Mouse (Mus musculus) heart, postnatal 10 days (tissue): ENCODE measurements at regions not wholly inside any gene's neighbourhood (a gene's known extent, or its start where the extent isn't known, plus 50 kb on each side); places are given as distances from the start of the nearest gene placed in this dataset.

Source experiments
- DNase-seq, 2 experiments: peaks; one replicate each; pipeline ENCODE4 v3.0.0; 2021
- intact Hi-C: fragments of 180-260 bp; cut with DNase I; formaldehyde crosslinking; loops from one replicate; pipeline ENCODE4 v1.15.1; 2025

DNA sequence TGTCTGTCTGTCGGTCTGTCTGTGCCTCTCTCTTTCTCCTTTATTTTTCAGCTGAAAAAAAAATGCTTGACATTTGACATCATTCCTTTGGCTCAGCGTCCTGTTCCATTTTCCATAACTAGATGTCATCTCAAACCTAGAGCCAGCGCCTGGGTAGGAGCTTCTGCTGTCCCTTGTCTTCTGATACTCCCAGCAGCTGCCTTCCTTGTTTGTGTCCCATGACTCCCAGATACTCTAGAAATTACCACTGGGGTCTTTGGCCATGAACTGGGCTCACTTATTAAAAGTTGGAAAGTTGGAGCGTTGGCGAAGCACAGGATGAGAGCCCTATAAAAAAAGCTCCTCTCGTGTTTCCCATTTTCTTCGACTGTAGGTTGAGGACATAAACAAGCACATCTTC is 260.4 kb downstream of the Foxo1 start:
- intact Hi-C loops, result no loop called here

DNA sequence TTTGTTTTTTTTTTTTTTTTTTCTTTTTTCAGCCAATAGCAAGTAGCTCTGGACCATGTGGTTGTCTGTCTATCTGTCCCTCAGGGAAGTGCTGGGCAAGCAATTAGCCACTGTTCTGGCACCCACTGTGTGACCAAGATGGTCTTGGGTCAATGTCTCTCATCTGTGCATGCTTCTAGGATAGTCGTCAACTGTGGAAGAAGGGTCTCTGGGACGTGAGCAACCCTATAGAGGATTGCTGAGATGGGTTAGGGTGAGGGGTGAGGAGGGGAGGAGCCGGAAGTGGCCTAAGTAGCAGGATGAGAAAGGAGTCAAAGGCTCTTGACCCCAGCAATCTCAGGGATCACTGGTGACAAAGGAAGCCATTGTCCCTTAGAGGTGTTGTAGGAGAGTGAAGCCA is 259.6 kb downstream of the Foxo1 start:
- no peak for DNase-seq
- intact Hi-C loops, result no loop called here

More for the DNA sequence above, 260.4 kb downstream of the Foxo1 start:
- DNase-seq, result peak in 1 of 2 experiments; percentile 13

DNA sequence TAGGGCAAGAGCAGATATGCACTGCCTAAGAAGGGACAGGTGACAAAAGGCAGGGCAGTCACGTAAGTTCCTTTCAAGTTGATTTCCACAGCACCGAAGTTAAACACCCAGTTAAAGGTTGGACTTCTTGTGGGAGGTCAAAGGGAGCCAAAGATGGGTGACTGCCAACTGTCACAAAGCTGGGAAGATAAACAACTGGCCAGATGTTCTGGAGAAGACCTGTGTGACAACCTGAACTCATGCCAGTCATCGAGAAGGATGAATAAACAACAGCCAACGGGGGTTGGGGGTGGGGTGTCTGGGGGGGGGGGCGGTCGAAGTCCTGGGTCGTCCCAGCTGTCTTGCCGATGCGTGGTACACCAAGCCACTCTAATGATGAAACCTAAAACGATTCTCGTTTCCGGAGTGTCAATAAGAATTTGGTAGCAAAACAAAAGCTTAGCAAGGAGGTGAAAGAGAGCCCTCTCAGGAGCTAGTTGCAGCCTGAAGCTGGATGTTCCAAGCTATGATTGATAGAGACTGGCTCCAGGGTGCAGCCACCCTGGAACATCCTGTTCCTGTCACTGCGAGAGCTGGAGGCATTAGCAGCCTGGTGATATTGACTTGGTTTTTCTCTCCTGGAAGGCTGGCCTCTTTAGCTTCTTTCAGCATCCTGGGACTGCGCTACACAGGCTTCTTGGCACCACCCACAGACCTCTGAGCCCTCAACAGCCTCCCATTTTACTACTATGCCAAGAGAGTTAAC is 259.0 kb downstream of the Foxo1 start:
- intact Hi-C loops, result no loop called here
- no peak for DNase-seq

GRCm38 (mm10) chr3:52522886-52523285 is 254.8 kb downstream of the Foxo1 start:
- intact Hi-C loops, result no loop called here
- DNase-seq, result peak in 1 of 2 experiments; percentile 14

DNA sequence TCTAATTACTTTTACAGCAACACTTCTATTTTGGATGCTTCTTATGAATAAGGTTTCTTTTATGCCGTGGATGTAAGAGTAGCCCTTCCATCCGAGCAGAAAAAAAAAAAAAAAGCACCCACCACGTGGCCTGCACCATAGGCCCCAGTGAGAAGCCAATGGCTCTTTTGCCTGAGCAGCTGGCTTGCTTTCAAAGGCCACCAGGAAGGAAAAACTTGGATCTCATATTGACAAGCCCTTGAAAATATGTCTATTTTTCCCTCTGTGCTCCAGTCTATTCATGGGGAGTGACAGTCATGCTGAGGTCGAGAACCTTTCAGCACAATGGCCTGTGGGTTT is 252.4 kb downstream of the Foxo1 start:
- intact Hi-C loops, result no loop called here

GRCm38 (mm10) chr3:52519910-52520608 is 251.9 kb downstream of the Foxo1 start:
- DNase-seq, result peak in 1 of 2 experiments; percentile 15
- intact Hi-C loops, result no loop called here

More for the DNA sequence above, 252.4 kb downstream of the Foxo1 start:
- no peak for DNase-seq

GRCm38 (mm10) chr3:52517808-52518207 is 249.7 kb downstream of the Foxo1 start:
- intact Hi-C loops, result no loop called here
- no peak for DNase-seq

DNA sequence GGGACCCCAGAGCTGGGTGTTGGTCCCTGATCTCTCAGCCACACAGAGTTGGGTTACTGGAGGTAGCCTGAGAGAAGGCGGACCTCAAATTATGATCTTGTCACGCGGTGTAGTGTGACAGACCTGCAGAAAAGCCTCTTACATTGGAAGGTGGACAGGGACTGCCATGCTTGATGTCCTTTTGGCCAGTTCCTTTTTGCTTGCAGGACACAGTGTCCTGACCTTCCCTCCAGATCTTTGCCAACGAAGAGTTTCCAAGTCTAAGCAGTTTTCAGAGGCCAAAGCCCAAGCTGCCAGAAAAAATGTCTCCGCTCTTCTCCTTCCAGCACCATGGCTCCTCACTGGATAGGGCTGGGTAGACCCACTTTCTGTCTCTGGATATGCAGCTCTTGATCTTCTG is 248.6 kb downstream of the Foxo1 start:
- no peak for DNase-seq
- intact Hi-C loops, result no loop called here

DNA sequence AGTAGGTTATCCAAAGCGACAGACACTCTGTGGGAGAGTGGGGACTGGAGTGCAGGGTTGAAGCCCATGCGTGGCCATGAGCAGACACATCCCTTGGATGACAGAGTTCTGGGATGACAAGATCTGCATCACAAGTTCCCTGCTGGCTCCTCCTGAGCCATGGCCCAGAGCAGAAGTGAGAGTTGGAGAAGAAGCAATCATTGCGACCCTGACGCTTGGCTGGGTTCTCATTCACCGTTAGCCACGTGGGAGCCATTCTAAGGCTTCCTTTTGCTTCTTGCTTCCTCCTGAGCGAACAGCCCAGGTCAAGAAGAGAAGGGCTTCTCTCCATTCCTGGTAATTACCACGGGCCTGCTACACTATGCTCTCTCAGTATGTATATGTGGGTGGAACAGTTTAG is 244.6 kb downstream of the Foxo1 start:
- DNase-seq, result no peak
- intact Hi-C loops, result no loop called here

- intact Hi-C loops, result no loop called here
- no peak for DNase-seq
These were observed 243.4 kb downstream of the Foxo1 start for GRCm38 (mm10) chr3:52511549-52511948.

DNA sequence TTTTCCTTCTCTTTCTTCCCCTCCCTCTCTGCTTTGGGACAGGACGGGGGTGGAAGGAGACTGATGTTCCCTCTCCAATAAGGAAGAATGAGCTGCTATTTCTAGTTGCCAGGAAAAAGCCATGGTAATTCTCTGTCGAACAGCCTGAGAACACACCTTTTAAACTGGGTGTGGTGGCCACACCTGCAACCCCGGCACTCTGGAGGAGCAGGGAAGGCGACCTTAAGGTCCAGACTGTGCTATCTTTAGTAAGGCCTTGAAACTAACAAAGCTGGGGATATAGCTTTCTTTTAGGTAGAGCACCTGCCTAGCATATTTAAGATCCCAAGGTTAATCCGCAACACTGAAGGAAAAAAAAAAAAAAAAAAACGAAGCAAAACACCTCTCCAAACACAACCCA is 242.7 kb downstream of the Foxo1 start:
- no peak for DNase-seq
- intact Hi-C loops, result no loop called here

DNA sequence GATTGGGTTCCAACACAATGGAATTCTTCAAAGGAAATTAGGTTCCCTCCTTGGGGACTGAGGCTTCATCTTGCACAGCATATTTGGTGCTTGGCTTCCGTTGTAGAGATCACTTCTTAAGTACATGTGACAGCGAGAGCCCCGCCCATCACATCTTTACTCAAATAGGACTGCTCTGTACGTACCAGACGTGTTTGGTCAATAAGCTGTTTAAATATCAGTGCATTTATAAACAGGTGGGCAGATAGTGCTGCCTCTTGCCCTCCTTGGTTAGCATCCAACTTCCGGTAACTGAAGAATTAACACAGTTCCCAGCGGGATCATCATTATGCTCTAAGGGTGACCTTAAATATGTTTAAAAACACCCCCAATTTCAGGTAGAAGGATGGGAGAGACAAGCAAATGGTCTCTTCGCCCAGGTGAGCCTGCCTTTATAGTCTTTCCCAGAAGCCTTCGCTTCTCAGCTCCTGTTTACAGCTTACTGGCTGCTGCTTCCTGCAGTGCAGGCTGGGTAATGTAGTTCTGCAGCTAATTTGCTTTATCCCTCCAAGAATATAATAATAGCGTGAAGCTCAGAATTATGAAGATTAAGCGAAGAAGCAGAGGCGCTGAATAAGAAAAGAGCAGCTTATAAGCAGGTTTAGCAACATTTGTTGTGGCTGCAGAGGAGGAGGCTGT is 242.1 kb downstream of the Foxo1 start:
- DNase-seq, result peak in 1 of 2 experiments; percentile 47
- intact Hi-C loops, result no loop called here

DNA sequence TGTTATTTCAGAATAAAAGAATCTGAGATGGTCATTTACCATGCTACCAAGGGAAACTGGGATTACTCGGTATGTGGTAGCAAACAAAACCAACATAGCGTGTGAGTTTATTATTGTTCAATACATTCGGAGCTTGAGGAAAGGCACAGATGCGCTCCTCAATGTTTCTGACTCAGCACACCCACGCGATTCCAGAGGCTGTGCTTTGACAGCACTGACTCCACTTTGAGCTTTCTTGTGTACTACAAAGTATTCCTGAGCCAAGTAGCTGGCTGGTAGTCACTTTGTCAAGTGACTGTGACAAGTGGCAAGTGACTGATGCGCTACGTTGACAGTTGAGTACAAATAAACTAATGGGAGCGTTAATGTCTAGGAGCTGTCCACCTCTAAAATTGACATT is 235.8 kb downstream of the Foxo1 start:
- intact Hi-C loops, result no loop called here
- DNase-seq, result no peak

- intact Hi-C loops, result no loop called here
- DNase-seq, result peak in 1 of 2 experiments; percentile 48
These were observed 234.1 kb downstream of the Foxo1 start for GRCm38 (mm10) chr3:52502223-52502622.

GRCm38 (mm10) chr3:52501614-52502013 is 233.5 kb downstream of the Foxo1 start:
- intact Hi-C loops, result no loop called here
- DNase-seq, result no peak

GRCm38 (mm10) chr3:52500026-52500425 is 231.9 kb downstream of the Foxo1 start:
- intact Hi-C loops, result no loop called here
- no peak for DNase-seq

- intact Hi-C loops, result no loop called here
- DNase-seq, result no peak
These were observed 231.4 kb downstream of the Foxo1 start for GRCm38 (mm10) chr3:52499581-52499980.

GRCm38 (mm10) chr3:52498506-52499228 is 230.5 kb downstream of the Foxo1 start:
- DNase-seq, result no peak
- intact Hi-C loops, result no loop called here

GRCm38 (mm10) chr3:52496965-52497364 is 228.8 kb downstream of the Foxo1 start:
- DNase-seq, result no peak
- intact Hi-C loops, result no loop called here

- no peak for DNase-seq
These were observed 227.3 kb downstream of the Foxo1 start for GRCm38 (mm10) chr3:52495401-52495800.

DNA sequence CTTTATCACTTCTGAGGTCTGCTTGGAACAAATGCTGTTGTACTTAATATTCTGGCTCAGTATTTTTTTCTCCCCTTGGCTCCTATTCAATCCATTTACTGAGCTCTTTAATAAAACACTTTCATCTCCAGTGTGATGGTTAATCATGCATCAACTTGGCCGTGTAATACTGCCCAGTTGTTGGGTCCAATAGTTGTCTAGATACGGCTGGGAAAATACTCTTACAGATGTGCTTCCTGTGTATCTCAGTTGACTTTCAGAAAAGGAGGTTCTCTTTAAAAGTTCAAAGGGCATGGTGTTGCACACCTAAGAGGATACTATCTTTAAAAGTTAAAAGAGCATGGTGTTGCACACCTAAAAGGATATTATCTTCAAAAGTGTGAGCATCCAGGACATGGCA is 226.8 kb downstream of the Foxo1 start:
- no peak for DNase-seq
- intact Hi-C loops, result no loop called here

More at GRCm38 (mm10) chr3:52495401-52495800, 227.3 kb downstream of the Foxo1 start:
- intact Hi-C loops, result no loop called here
